Mouse (Mus musculus): ENCODE measurements around the gene Plagl2.

DNA sequence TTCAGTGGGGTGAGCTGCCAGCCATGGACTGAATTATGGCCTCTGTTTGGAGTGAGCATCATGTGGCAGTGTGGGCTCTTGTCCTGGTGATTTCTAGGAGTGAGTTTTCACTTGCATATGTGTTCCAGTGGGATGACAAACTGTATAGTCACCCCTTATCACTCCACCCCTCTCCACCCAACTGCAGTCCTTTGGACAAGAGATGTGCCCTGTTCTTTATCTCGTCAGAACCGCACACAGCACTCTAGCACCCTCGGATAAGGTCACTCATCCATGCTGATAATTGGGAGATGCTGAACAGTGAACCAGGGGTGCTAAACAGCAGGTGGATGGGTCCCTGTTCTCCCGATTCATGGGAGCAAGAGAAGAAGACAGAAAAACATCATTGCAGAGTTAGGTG is 19.6 kb downstream of the Plagl2 start:
- TF ChIP-seq EP300 (IDR thresholded peaks at IDR 0.05) (no peak), CTCF (IDR thresholded peaks at IDR 0.05) (no peak)
